Mouse (Mus musculus) heart, adult 9 months (tissue): ENCODE results near the gene Eed.

Source experiments
- DNase-seq, 2 experiments: peaks; one replicate each; pipeline ENCODE4 v3.0.0; 2022; ENCODE audit warnings: low spot score in 2 of 2

Eed gene

GRCm38 (mm10) chr7:89981557-89981956, 774 bp upstream of the Eed start:
- no peak for DNase-seq

- DNase-seq: no peak
Measured at GRCm38 (mm10) chr7:89980133-89980484, 674 bp downstream of the Eed start.

- DNase-seq: peak in 1 of 2 experiments; percentile 5
Measured at GRCm38 (mm10) chr7:89979432-89980130, 1.2 kb downstream of the Eed start.

GRCm38 (mm10) chr7:89976796-89977195, 4.0 kb downstream of the Eed start:
- no peak for DNase-seq

- DNase-seq: no peak
Measured at GRCm38 (mm10) chr7:89975571-89975970, 5.2 kb downstream of the Eed start.

GRCm38 (mm10) chr7:89967235-89967634, 13.5 kb downstream of the Eed start:
- no peak for DNase-seq

- no peak for DNase-seq
Measured at GRCm38 (mm10) chr7:89966771-89967170, 14.0 kb downstream of the Eed start.

GRCm38 (mm10) chr7:89963135-89963534, 17.6 kb downstream of the Eed start:
- DNase-seq: no peak

GRCm38 (mm10) chr7:89957300-89957699, 23.5 kb downstream of the Eed start:
- no peak for DNase-seq

GRCm38 (mm10) chr7:89954261-89954660, 26.5 kb downstream of the Eed start:
- DNase-seq: no peak

GRCm38 (mm10) chr7:89949403-89949802, 31.4 kb downstream of the Eed start:
- DNase-seq: no peak

- peak in 1 of 2 experiments; percentile 3 for DNase-seq
Measured at GRCm38 (mm10) chr7:89948026-89948425, 32.8 kb downstream of the Eed start.

- DNase-seq: peak; percentile 95 to 97
Measured at GRCm38 (mm10) chr7:89940571-89941463, 40.0 kb downstream of the Eed start, which contains the start of gene Hikeshi. Gene Hikeshi, minus strand, starts transcription at chr7:89941204.

GRCm38 (mm10) chr7:89939497-89940353, 41.1 kb downstream of the Eed start:
- no peak for DNase-seq

GRCm38 (mm10) chr7:89923441-89924180, 57.2 kb downstream of the Eed start:
- no peak for DNase-seq

GRCm38 (mm10) chr7:89917776-89918175, 63.0 kb downstream of the Eed start:
- no peak for DNase-seq

GRCm38 (mm10) chr7:89916711-89917110, 64.1 kb downstream of the Eed start:
- no peak for DNase-seq

- no peak for DNase-seq
Measured at GRCm38 (mm10) chr7:89913432-89914158, 67.2 kb downstream of the Eed start.

GRCm38 (mm10) chr7:89912356-89912755, 68.4 kb downstream of the Eed start:
- DNase-seq: no peak

- DNase-seq: no peak
Measured at GRCm38 (mm10) chr7:89909711-89910110, 71.1 kb downstream of the Eed start.
